Mouse (Mus musculus): ENCODE data around the gene Adamts18. TPM values are rescaled to one million over a fixed set of nuclear protein-coding genes. Genes with fewer than 3 reads are reported as not detected.

Adamts18 gene
- total and polyA plus RNA-seq, 2 experiments from 2014 or later = 4.0 to 6.2 TPM

- peak overlapping the region; percentile 31 for H3K4me2 ChIP-seq (ENCODE audit: low read depth, low read length)
- H3K9me3 ChIP-seq (ENCODE audit: low read length) = no peaks in the 10 kb centered on the region
- H3K36me3 ChIP-seq (ENCODE audit: insufficient read depth, low read length) = no peaks in the 10 kb centered on the region
- H3K9ac ChIP-seq (replicated peaks; ENCODE audit: low read length) = no peak overlapping the region
- no peak for TF ChIP-seq CTCF (IDR thresholded peaks at IDR 0.05; ENCODE audit: low read depth)
- no peaks in the 10 kb centered on the region for H3K27me3 ChIP-seq (ENCODE audit: insufficient read depth, low read length)
- no peak overlapping the region for H3K4me3 ChIP-seq (ENCODE audit: low read length)
- peak; percentile 78 for DNase-seq (ENCODE audit: low spot score)
- no peak overlapping the region for H3K27ac ChIP-seq
- peak; percentile 53; the same call in 1 of the 2 replicates for ATAC-seq
- H3K4me1 ChIP-seq (ENCODE audit: insufficient read depth, low read length) = peaks cover 8% of the 10 kb centered on the region; the same call in 1 of the 2 replicates
- 49% methylated on average over 17 of the region's 17 CpGs for WGBS
Measured at GRCm38 (mm10) chr8:113687889-113688542, 160.5 kb downstream of the Adamts18 start.

DNA sequence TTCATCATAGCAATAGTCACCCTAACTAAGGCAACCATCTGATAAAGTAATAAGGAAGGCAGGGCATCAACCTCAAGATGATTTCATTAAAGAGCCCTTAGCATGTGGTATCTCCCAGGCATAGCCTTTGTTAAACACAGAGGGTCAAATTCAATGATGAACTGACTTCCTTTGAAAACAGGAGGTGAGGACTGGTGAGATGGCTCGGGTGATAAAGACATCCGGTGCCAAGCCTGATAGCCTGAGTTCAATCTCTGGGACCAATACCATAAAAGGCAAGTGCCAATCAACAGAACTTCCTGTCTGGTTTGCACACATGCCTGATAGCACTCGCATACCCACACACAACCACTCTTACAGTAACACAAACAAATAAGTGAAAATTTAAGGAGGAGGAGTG is 169.2 kb downstream of the Adamts18 start:
- Histone ChIP-seq H3K4me2 (ENCODE audit: low read depth, low read length) (no peak overlapping the region), H3K27ac (no peak overlapping the region), H3K9ac (replicated peaks; ENCODE audit: low read length) (no peak overlapping the region), H3K9me3 (ENCODE audit: low read length) (0 out of 2 replicates have a peak, but pooled peaks cover 5% of the 10 kb centered on the region), H3K27me3 (ENCODE audit: insufficient read depth, low read length) (no peaks in the 10 kb centered on the region), H3K4me3 (ENCODE audit: low read length) (no peak overlapping the region), H3K36me3 (ENCODE audit: insufficient read depth, low read length) (no peaks in the 10 kb centered on the region), H3K4me1 (ENCODE audit: insufficient read depth, low read length) (no peaks in the 10 kb centered on the region)
- no peak for TF ChIP-seq CTCF (IDR thresholded peaks at IDR 0.05; ENCODE audit: low read depth)
- ATAC-seq = no peak
- no peak for DNase-seq (ENCODE audit: low spot score)
- 80% methylated on average over 3 of the region's 3 CpGs for WGBS

GRCm38 (mm10) chr8:113676811-113677210 is 171.7 kb downstream of the Adamts18 start:
- no peak overlapping the region for H3K27ac ChIP-seq
- H3K9ac ChIP-seq (replicated peaks; ENCODE audit: low read length) = no peak overlapping the region
- no peak for ATAC-seq
- no peaks in the 10 kb centered on the region for H3K4me1 ChIP-seq (ENCODE audit: insufficient read depth, low read length)
- H3K4me2 ChIP-seq (ENCODE audit: low read depth, low read length) = no peak overlapping the region
- WGBS = 83% methylated on average over 1 of the region's 1 CpGs
- no peaks in the 10 kb centered on the region for H3K36me3 ChIP-seq (ENCODE audit: insufficient read depth, low read length)
- no peak for TF ChIP-seq CTCF (IDR thresholded peaks at IDR 0.05; ENCODE audit: low read depth)
- no peak for DNase-seq (ENCODE audit: low spot score)
- H3K4me3 ChIP-seq (ENCODE audit: low read length) = no peak overlapping the region
- 0 out of 2 replicates have a peak, but pooled peaks cover 5% of the 10 kb centered on the region for H3K9me3 ChIP-seq (ENCODE audit: low read length)
- no peaks in the 10 kb centered on the region for H3K27me3 ChIP-seq (ENCODE audit: insufficient read depth, low read length)

DNA sequence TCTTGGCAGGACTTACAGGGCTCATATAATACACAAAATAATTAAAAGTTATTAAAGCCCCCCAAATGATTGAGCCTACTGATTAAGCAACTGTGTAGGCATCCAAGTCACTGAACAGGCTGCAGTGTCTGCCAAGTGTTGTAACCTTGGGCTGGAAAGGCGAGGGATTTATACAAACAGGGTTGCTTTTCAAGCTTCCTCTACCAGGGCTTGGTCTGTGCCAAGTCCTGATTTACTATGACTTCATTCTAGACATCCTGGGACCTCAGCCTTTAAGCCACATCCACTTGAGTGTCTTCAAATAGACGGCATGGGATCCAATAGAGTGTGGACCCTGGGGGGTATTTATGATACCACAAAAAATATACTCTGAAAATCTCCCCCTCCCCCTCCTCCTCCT is 173.3 kb downstream of the Adamts18 start:
- Histone ChIP-seq H3K36me3 (ENCODE audit: insufficient read depth, low read length) (no peaks in the 10 kb centered on the region), H3K27ac (no peak overlapping the region), H3K27me3 (ENCODE audit: insufficient read depth, low read length) (no peaks in the 10 kb centered on the region), H3K9me3 (ENCODE audit: low read length) (0 out of 2 replicates have a peak, but pooled peaks cover 5% of the 10 kb centered on the region), H3K4me1 (ENCODE audit: insufficient read depth, low read length) (no peaks in the 10 kb centered on the region), H3K4me3 (ENCODE audit: low read length) (no peak overlapping the region), H3K4me2 (ENCODE audit: low read depth, low read length) (no peak overlapping the region), H3K9ac (replicated peaks; ENCODE audit: low read length) (no peak overlapping the region)
- DNase-seq (ENCODE audit: low spot score) = peak; percentile 31
- ATAC-seq = no peak
- 40% methylated on average over 2 of the region's 2 CpGs for WGBS
- TF ChIP-seq CTCF (IDR thresholded peaks at IDR 0.05; ENCODE audit: low read depth) = no peak

DNA sequence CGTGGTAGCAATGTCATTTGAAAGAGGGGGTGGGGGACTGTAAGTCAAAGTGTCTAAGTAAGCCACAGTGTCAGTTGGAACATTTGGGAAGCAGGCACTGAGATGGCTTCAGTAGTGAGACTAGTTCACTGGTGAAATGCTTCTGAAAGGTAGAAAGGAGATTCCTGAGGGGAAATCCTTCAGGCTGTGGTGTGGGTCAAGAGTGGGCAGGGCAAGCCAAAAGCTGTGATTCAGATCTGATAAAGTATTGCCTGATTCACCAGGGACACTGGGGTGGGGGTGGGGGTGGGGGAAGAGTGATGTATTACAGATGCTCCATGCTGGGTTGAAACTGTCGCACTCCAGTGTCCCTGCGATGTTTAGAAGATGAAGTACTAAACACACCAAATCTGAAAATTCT is 173.9 kb downstream of the Adamts18 start:
- Histone ChIP-seq H3K27me3 (ENCODE audit: insufficient read depth, low read length) (no peaks in the 10 kb centered on the region), H3K27ac (no peak overlapping the region), H3K4me1 (ENCODE audit: insufficient read depth, low read length) (no peaks in the 10 kb centered on the region), H3K4me2 (ENCODE audit: low read depth, low read length) (no peak overlapping the region), H3K36me3 (ENCODE audit: insufficient read depth, low read length) (no peaks in the 10 kb centered on the region), H3K9ac (replicated peaks; ENCODE audit: low read length) (no peak overlapping the region), H3K9me3 (ENCODE audit: low read length) (0 out of 2 replicates have a peak, but pooled peaks cover 5% of the 10 kb centered on the region), H3K4me3 (ENCODE audit: low read length) (no peak overlapping the region)
- WGBS = 81% methylated on average over 3 of the region's 3 CpGs
- no peak for TF ChIP-seq CTCF (IDR thresholded peaks at IDR 0.05; ENCODE audit: low read depth)
- DNase-seq (ENCODE audit: low spot score) = no peak
- no peak for ATAC-seq

- H3K27me3 ChIP-seq (ENCODE audit: insufficient read depth, low read length) = no peaks in the 10 kb centered on the region
- 46% methylated on average over 3 of the region's 3 CpGs for whole genome bisulfite sequencing
- TF ChIP-seq CTCF (IDR thresholded peaks at IDR 0.05; ENCODE audit: low read depth) = no peak
- no peaks in the 10 kb centered on the region for H3K36me3 ChIP-seq (ENCODE audit: insufficient read depth, low read length)
- 0 out of 2 replicates have a peak, but pooled peaks cover 5% of the 10 kb centered on the region for H3K9me3 ChIP-seq (ENCODE audit: low read length)
- no peak overlapping the region for H3K9ac ChIP-seq (replicated peaks; ENCODE audit: low read length)
- H3K27ac ChIP-seq = no peak overlapping the region
- ATAC-seq = no peak
- H3K4me3 ChIP-seq (ENCODE audit: low read length) = no peak overlapping the region
- H3K4me1 ChIP-seq (ENCODE audit: insufficient read depth, low read length) = no peaks in the 10 kb centered on the region
- no peak overlapping the region for H3K4me2 ChIP-seq (ENCODE audit: low read depth, low read length)
- no peak for DNase-seq (ENCODE audit: low spot score)
Measured at GRCm38 (mm10) chr8:113673300-113673699, 175.2 kb downstream of the Adamts18 start.

DNA sequence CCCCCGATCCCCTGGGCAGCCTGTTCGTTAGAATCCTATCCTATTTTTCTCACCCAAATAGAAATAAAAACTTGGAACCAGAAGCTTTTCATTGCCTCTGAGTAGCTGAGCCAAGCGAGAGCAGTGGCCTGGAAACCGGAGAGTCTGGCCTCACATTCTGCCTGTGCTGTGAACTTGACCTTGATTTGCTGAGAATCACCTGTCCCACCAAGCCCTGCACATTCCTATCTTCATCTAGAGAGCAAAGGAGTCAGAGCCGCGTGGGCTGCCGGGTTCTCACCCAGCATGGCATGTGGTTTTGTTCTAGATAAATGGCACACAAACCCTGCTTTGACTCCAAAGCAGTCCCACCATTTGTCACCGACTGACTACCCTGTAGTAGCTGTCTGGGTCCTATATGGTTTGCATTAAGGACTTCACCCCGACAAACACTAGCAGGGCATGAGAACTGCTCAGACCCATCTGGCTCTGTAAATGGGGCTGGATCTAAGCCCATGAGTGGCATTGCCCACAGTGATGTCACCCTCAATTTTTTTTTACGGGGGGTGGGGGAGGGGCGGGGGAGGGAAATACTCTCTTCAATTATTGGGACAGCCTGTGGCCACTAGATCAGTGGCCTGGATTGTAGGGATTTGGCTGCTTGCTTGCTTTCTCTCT is 175.8 kb downstream of the Adamts18 start:
- H3K4me2 ChIP-seq (ENCODE audit: low read depth, low read length) = no peak overlapping the region
- WGBS = 54% methylated on average over 11 of the region's 11 CpGs
- no peaks in the 10 kb centered on the region for H3K36me3 ChIP-seq (ENCODE audit: insufficient read depth, low read length)
- ATAC-seq = peak; percentile 59; the same call in 1 of the 2 replicates
- H3K9ac ChIP-seq (replicated peaks; ENCODE audit: low read length) = no peak overlapping the region
- peak; percentile 31 for DNase-seq (ENCODE audit: low spot score)
- H3K27me3 ChIP-seq (ENCODE audit: insufficient read depth, low read length) = no peaks in the 10 kb centered on the region
- H3K27ac ChIP-seq = no peak overlapping the region
- no peak for TF ChIP-seq CTCF (IDR thresholded peaks at IDR 0.05; ENCODE audit: low read depth)
- H3K9me3 ChIP-seq (ENCODE audit: low read length) = 0 out of 2 replicates have a peak, but pooled peaks cover 4% of the 10 kb centered on the region
- H3K4me3 ChIP-seq (ENCODE audit: low read length) = no peak overlapping the region
- no peaks in the 10 kb centered on the region for H3K4me1 ChIP-seq (ENCODE audit: insufficient read depth, low read length)
